Mouse (Mus musculus) kidney, embryonic 16.5 days (tissue): Measurements from ENCODE around the gene Tshz3. TPM values are rescaled to one million over a fixed set of nuclear protein-coding genes. Genes with fewer than 3 reads are reported as not detected.
A peak's percentile ranks its signal among the peaks of the same experiment; 100 is the strongest.

Source experiments
- ATAC-seq: fragments of 200-750 bp; cut with Nextera tagmentation; 2 replicates; pipeline ENCODE4 v1.8.0; 2017; ENCODE audit warnings: moderate TSS enrichment; ENCODE audit not compliant: low FRiP score, low TSS enrichment
- H3K27ac ChIP-seq: fragments of 300-500 bp; sonication (generic); 2 replicates; pipeline ENCODE4 v1.5.1; 2014; ENCODE audit warnings: low read length
- H3K27me3 ChIP-seq: fragments of 300-500 bp; sonication (generic); 2 replicates; pipeline ENCODE4 v1.6.1; 2014; ENCODE audit warnings: low read length, control low read depth, mixed read lengths; ENCODE audit not compliant: insufficient read depth
- H3K36me3 ChIP-seq: fragments of 300-500 bp; sonication (generic); 2 replicates; pipeline ENCODE4 v1.6.1; 2014; ENCODE audit warnings: low read length, control low read depth, mixed read lengths; ENCODE audit not compliant: insufficient read depth
- H3K4me1 ChIP-seq: fragments of 300-500 bp; sonication (generic); 2 replicates; pipeline ENCODE4 v1.6.1; 2014; ENCODE audit warnings: low read length, control low read depth, mixed read lengths; ENCODE audit not compliant: insufficient read depth
- H3K4me2 ChIP-seq: fragments of 300-500 bp; sonication (generic); replicated peaks from 2 replicates; pipeline ENCODE4 v1.6.1; 2014; ENCODE audit warnings: low read depth, low read length
- H3K4me3 ChIP-seq: fragments of 300-500 bp; sonication (generic); 2 replicates; pipeline ENCODE4 v1.5.1; 2014; ENCODE audit warnings: mild to moderate bottlenecking, low read length
- H3K9ac ChIP-seq: fragments of 300-500 bp; sonication (generic); replicated peaks from 2 replicates; pipeline ENCODE4 v1.6.1; 2014; ENCODE audit warnings: low read length
- H3K9me3 ChIP-seq: fragments of 300-500 bp; sonication (generic); 2 replicates; pipeline ENCODE4 v1.6.1; 2016; ENCODE audit warnings: low read length, control low read depth
- WGBS: fragments of 180-500 bp; shearing (Covaris S2); extraction: QIAGEN DNeasy Blood & Tissue Kit; methylation state at CpG from one replicate; pipeline ENCODE4 v1.1.7; 2014; 5-methylcytosine and 5-hydroxymethylcytosine counted together
- polyA plus RNA-seq: library from polyadenylated mRNA; unstranded; fragments of >200 nt; fragmentation: Nextera tagmentation; extraction: Ambion mirVana; gene quantifications from 2 replicates; pipeline ENCODE4 v1.2.1, GENCODE M21; 2015

Tshz3 gene
- 11.7 and 17.6 TPM in 2 replicates for polyA plus RNA-seq

- no peaks in the 10 kb centered on the region for H3K9me3 ChIP-seq
- H3K9ac ChIP-seq, result peak within 1 kb of the TSS; percentile 78
- H3K36me3 ChIP-seq, result no peaks in the 10 kb centered on the region
- under 1% methylated on average over 41 of the region's 88 CpGs for WGBS
- peak; percentile 62 for ATAC-seq
- H3K4me2 ChIP-seq, result peak within 1 kb of the TSS; percentile 99
- H3K4me3 ChIP-seq, result peak within 1 kb of the TSS; percentile 73
- H3K4me1 ChIP-seq, result peaks cover 27% of the 10 kb centered on the region
- H3K27me3 ChIP-seq, result peaks cover 50% of the 10 kb centered on the region
- peak within 1 kb of the TSS; percentile 83 for H3K27ac ChIP-seq
These were observed at the start of gene Tshz3 for GRCm38 (mm10) chr7:36697856-36698588. TSS of gene Tshz3 (plus strand) at chr7:36698118.

- Histone ChIP-seq H3K4me2 (no peak overlapping the region), H3K9me3 (no peaks in the 10 kb centered on the region), H3K4me3 (no peak overlapping the region), H3K36me3 (no peaks in the 10 kb centered on the region), H3K27ac (no peak overlapping the region), H3K9ac (no peak overlapping the region), H3K4me1 (peaks cover 3% of the 10 kb centered on the region; the same call in 1 of the 2 replicates), H3K27me3 (no peaks in the 10 kb centered on the region)
- WGBS, result 82% methylated on average over 4 of the region's 4 CpGs
- ATAC-seq, result no peak
These were observed 42.0 kb upstream of the Tshz3 start for GRCm38 (mm10) chr7:36655931-36656330.

GRCm38 (mm10) chr7:36656401-36656800, 41.5 kb upstream of the Tshz3 start:
- Histone ChIP-seq H3K4me3 (no peak overlapping the region), H3K4me2 (no peak overlapping the region), H3K27ac (no peak overlapping the region), H3K9ac (no peak overlapping the region), H3K4me1 (peaks cover 3% of the 10 kb centered on the region; the same call in 1 of the 2 replicates), H3K36me3 (no peaks in the 10 kb centered on the region), H3K9me3 (no peaks in the 10 kb centered on the region), H3K27me3 (no peaks in the 10 kb centered on the region)
- ATAC-seq, result no peak

GRCm38 (mm10) chr7:36658331-36658730, 39.6 kb upstream of the Tshz3 start:
- no peak overlapping the region for H3K4me3 ChIP-seq
- ATAC-seq, result no peak
- 60% methylated on average over 5 of the region's 5 CpGs for WGBS
- no peaks in the 10 kb centered on the region for H3K27me3 ChIP-seq
- no peak overlapping the region for H3K4me2 ChIP-seq
- no peak overlapping the region for H3K27ac ChIP-seq
- H3K9me3 ChIP-seq, result no peaks in the 10 kb centered on the region
- peaks cover 3% of the 10 kb centered on the region; the same call in 1 of the 2 replicates for H3K4me1 ChIP-seq
- no peak overlapping the region for H3K9ac ChIP-seq
- H3K36me3 ChIP-seq, result no peaks in the 10 kb centered on the region

- 92% methylated on average over 7 of the region's 7 CpGs for WGBS
- Histone ChIP-seq H3K9me3 (no peaks in the 10 kb centered on the region), H3K27ac (no peak overlapping the region), H3K9ac (no peak overlapping the region), H3K4me2 (no peak overlapping the region), H3K27me3 (no peaks in the 10 kb centered on the region), H3K36me3 (no peaks in the 10 kb centered on the region), H3K4me1 (no peaks in the 10 kb centered on the region), H3K4me3 (no peak overlapping the region)
- no peak for ATAC-seq
These were observed 38.7 kb upstream of the Tshz3 start for GRCm38 (mm10) chr7:36659265-36659664.

DNA sequence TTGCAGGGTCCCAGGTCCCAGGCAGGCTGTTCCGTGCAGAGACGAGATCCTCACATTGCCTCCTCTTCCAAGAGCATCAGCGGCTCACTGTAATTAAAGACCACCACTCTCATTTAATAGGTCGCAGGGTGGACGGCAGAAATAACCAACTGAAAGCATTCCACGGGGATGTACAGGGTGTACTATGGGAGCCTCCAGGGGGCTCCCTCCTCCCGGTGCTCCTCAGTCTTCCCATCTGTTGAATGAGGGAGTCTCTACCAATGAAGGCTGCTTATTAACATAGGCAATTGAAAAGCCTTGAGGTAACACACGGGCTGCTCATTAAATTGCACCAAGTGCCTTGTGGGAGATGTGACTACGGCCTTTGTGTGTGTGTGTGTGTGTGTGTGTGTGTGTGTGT, 37.3 kb upstream of the Tshz3 start:
- ATAC-seq, result no peak
- H3K4me1 ChIP-seq, result no peaks in the 10 kb centered on the region
- no peaks in the 10 kb centered on the region for H3K9me3 ChIP-seq
- H3K36me3 ChIP-seq, result no peaks in the 10 kb centered on the region
- H3K27me3 ChIP-seq, result no peaks in the 10 kb centered on the region
- no peak overlapping the region for H3K9ac ChIP-seq
- H3K27ac ChIP-seq, result no peak overlapping the region
- WGBS, result 67% methylated on average over 9 of the region's 9 CpGs
- no peak overlapping the region for H3K4me2 ChIP-seq
- no peak overlapping the region for H3K4me3 ChIP-seq

GRCm38 (mm10) chr7:36663431-36663830, 34.5 kb upstream of the Tshz3 start:
- no peak overlapping the region for H3K4me3 ChIP-seq
- no peak for ATAC-seq
- no peak overlapping the region for H3K4me2 ChIP-seq
- 82% methylated on average over 7 of the region's 7 CpGs for WGBS
- H3K4me1 ChIP-seq, result no peaks in the 10 kb centered on the region
- no peaks in the 10 kb centered on the region for H3K36me3 ChIP-seq
- H3K9me3 ChIP-seq, result no peaks in the 10 kb centered on the region
- no peak overlapping the region for H3K9ac ChIP-seq
- H3K27me3 ChIP-seq, result no peaks in the 10 kb centered on the region
- no peak overlapping the region for H3K27ac ChIP-seq

- ATAC-seq, result no peak
- Histone ChIP-seq H3K27ac (no peak overlapping the region), H3K27me3 (no peaks in the 10 kb centered on the region), H3K9me3 (no peaks in the 10 kb centered on the region), H3K4me2 (no peak overlapping the region), H3K9ac (no peak overlapping the region), H3K4me3 (no peak overlapping the region), H3K36me3 (no peaks in the 10 kb centered on the region), H3K4me1 (no peaks in the 10 kb centered on the region)
- WGBS, result 19% methylated on average over 5 of the region's 5 CpGs
These were observed 30.2 kb upstream of the Tshz3 start for GRCm38 (mm10) chr7:36667767-36668166.

GRCm38 (mm10) chr7:36678031-36678430, 19.9 kb upstream of the Tshz3 start:
- no peaks in the 10 kb centered on the region for H3K9me3 ChIP-seq
- peaks cover 11% of the 10 kb centered on the region for H3K4me1 ChIP-seq
- H3K9ac ChIP-seq, result no peak overlapping the region
- peaks cover 51% of the 10 kb centered on the region for H3K27me3 ChIP-seq
- no peak overlapping the region for H3K27ac ChIP-seq
- no peaks in the 10 kb centered on the region for H3K36me3 ChIP-seq
- WGBS, result 25% methylated on average over 8 of the region's 8 CpGs
- no peak overlapping the region for H3K4me2 ChIP-seq
- no peak for ATAC-seq
- no peak overlapping the region for H3K4me3 ChIP-seq

DNA sequence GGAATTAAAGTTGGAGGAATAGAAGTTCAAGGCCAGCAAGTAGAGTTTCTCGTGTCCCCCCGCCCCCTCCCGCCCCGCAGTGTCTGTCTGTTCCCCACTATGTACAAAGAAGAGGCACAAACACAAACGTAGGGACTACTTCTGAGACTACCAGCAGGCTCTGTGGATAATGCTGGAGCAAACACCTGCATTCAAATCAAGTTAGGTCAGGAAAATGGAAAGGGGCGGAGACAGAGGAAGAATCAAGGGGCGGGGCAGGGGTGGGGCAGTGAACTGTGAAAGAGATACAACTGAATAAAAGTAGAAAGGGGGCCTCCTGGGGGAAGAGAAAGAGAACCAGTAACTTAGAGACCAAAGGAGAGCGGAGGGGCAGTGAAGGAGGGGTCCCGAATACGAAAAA, 19.4 kb upstream of the Tshz3 start:
- no peak overlapping the region for H3K9ac ChIP-seq
- 0 out of 2 replicates have a peak overlapping the region, but pooled peaks have one; percentile 3 for H3K4me2 ChIP-seq
- no peaks in the 10 kb centered on the region for H3K9me3 ChIP-seq
- no peak for ATAC-seq
- no peak overlapping the region for H3K27ac ChIP-seq
- no peak overlapping the region for H3K4me3 ChIP-seq
- peaks cover 11% of the 10 kb centered on the region for H3K4me1 ChIP-seq
- H3K27me3 ChIP-seq, result peaks cover 51% of the 10 kb centered on the region
- H3K36me3 ChIP-seq, result no peaks in the 10 kb centered on the region
- WGBS, result 10% methylated on average over 10 of the region's 10 CpGs
